Mouse (Mus musculus) spleen, postnatal 36 days (tissue): ENCODE results near the gene Podnl1.

Experiments used
- DNase-seq, 2 experiments: peaks; one replicate each; pipeline ENCODE4 v3.0.0; 2022; ENCODE audit warnings: low spot score in 2 of 2, mixed read lengths in 1 of 2

Gene Podnl1

DNA sequence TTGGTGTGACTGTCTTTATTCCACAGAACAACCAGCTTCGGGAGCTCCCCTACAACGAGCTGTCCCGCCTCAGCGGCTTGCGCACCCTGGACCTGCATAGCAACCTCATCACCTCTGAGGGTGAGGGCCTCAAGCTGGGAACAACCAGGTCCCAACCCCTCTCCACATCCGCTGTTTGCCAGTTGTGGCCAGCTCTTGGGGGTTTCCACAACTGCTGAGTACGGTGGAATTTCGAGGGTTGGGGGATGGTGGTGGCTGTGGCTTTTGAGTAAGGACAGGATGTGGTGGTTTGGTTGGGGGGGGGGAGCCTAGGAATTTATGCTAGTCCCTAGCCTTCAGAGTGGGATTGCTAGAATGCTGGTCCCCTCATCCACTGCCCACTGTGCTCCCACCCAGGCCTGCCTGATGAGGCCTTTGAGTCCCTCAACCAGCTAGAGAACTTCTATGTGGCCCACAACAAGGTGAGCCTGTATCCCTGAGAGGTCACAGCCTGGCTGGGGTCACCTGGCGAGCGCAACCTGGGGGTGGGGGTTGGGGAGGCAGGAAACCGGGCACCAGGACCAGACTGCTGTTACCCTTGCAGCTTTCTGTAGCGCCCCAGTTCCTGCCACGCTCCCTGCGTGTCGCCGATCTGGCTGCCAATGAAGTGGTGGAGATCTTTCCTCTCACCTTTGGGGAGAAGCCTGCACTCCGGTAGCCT, 1.6 kb downstream of the Podnl1 start:
- DNase-seq = peak; percentile 33 to 40

- DNase-seq = no peak
Observed at GRCm38 (mm10) chr8:84128277-84128676, 2.5 kb downstream of the Podnl1 start.

DNA sequence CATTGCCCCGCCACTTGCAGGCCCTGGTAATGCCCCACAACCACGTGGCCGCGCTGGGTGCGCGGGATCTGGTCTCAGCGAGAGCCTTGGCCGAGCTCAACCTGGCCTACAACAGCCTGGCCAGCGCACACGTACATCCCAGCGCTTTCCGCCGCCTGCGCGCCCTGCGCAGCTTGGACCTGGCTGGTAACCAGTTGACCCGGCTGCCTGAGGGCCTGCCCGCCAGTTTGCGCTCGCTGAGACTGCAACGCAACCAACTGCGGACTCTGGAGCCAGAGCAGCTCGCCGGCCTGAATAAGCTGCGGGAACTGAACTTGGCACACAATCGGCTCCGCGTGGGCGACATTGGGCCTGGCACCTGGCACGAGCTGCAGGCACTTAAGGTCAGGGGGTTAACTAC, 5.0 kb downstream of the Podnl1 start:
- DNase-seq = no peak

DNA sequence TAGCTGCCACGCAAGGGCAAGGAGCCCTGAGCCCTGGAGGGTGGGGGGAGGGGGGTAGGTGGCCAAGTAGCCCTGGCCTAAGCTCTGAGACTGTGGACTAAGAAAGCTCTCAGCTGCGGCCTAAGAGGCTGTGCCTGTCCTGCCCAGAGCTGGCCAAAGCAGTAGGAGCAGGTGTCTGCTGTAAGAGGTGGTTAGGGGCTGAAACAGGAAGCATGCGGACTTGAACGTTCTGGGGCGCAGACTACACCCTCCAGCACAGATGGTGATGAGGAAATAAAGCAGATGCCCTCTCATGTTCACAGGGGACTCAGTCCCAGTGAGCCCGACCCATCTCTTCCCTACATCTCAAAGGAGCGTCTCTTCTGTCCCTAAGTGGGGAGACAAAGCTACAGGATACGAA, 6.4 kb downstream of the Podnl1 start:
- DNase-seq = peak; percentile 23 to 25

DNA sequence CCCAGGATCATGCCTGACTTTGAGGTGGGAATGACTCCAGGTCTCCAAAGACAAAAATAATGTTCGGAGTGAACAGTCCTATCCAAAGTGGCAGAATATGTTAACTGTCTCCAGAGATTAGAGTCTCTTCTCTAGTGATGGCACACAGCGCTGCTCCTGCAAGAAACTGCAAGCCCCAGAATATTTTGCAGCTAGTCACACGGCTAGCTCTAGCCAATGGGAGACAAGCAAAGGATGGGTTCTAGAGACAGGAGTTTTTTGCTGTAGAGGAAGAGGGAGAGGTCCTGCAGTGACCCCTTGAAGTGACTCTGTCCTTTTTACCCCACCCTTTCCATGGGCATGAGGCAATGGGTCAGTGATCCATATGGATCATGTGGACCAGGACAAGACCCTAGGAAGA, 12.1 kb downstream of the Podnl1 start:
- DNase-seq = no peak

DNA sequence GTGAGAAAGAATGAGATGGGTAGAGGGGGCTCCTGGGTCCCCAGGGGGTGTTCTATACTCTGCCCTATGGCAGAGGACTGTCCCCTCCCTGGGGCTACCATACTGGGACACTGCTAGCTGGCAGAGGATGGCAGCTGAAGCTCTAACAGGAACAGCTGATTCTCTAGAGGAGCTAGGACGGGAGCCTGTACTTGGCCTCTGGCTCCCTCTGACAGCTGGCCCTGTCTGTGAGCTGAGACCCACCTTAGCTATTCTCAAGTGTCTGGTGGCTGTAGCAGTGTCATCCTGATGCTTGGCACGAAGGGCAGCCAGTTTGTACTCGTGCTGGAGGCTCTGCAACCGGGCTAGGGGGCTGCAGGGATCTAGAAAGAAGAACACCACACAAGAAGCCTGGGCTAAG, 15.0 kb downstream of the Podnl1 start:
- no peak for DNase-seq

- DNase-seq = no peak
Observed at GRCm38 (mm10) chr8:84144636-84145245, 19.0 kb downstream of the Podnl1 start.

DNA sequence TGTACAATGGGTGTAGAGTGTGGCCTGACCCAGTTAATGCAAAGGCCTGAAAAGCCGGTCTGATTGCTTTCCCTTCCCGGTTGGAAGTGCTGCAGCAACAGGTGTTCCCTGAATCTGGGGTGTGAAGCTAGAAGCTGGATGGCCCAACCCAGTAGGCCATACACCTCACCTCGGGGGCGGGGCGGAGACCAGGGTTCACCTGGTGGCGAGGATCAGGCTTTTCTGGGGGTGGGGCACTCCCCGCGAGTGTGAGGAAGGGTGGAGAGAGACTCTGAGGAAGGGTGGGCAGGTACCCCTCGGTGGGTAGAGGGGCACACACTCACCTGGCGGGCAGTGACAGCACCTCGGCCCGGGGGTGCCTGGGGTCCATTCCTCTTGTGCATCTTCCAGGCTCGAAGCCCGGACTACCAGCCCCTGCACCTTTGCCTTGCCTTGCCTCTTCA, 21.6 kb downstream of the Podnl1 start:
- no peak for DNase-seq

GRCm38 (mm10) chr8:84147769-84148530, 22.2 kb downstream of the Podnl1 start, which contains the start of the genes Cc2d1a and 4930432K21Rik:
Cc2d1a (minus strand) TSS chr8:84147936.
4930432K21Rik (plus strand) TSS chr8:84148025.
- DNase-seq = peak; percentile 94 to 96

DNA sequence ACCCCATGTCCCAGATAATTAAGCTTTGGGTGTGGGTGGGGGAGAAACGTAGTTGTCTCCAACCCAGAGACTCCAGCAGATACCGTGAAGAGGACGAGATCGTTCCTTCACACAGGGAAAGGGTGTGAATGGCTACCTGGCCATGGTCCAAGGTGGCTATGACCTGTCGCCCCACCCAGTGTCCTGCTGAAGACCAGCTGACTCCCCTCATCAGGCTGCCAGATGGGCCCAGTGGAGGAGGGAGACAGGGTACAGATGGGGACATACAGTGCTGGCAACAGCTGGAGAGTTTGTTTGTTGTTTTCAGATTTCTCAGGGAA, 22.7 kb downstream of the Podnl1 start:
- DNase-seq = no peak

- no peak for DNase-seq
Observed at GRCm38 (mm10) chr8:84149181-84149580, 23.4 kb downstream of the Podnl1 start.

- DNase-seq = no peak
Observed at GRCm38 (mm10) chr8:84157620-84158019, 31.8 kb downstream of the Podnl1 start.

DNA sequence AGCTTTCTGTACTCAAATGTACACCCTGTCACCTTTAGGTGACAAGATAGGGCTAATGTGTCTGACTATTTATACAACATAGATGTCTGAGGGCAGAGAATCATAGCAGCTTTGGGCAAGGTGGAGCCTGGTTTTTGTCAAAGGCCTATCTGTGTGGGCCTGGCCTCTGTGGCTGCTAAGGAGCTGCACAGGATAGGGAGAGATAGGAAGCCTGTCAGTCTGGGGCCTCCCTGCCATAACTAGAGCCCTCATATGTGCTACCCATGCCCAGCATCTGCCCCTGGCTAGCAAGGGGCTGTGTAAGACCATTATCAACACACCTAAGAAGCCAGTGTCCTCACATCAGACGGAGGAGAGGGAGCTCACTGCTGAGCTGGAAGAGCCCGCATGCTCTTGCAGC, 41.9 kb downstream of the Podnl1 start:
- no peak for DNase-seq

GRCm38 (mm10) chr8:84170096-84170495, 44.3 kb downstream of the Podnl1 start:
- DNase-seq = no peak

DNA sequence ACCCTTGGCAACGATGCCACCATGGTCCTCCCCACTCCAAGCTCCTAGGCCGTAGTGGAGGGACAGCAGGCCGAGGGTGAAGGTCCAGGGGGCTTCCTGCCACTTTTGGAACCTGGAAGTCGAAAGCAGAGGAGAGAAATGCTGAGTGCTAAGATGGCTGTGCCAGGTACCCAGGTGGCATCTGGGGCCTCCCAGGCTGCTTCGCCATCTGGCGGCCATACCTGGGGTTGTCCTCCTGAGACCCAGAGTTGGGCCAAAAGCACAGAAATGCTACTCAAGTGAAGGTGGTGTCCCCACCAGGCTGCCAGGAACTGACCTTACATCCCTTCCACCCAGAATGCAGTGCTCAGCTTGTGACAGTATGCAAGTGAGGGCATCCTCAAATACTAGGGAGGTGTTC, 48.1 kb downstream of the Podnl1 start:
- no peak for DNase-seq

- no peak for DNase-seq
Observed at GRCm38 (mm10) chr8:84176560-84176959, 50.8 kb downstream of the Podnl1 start.

DNA sequence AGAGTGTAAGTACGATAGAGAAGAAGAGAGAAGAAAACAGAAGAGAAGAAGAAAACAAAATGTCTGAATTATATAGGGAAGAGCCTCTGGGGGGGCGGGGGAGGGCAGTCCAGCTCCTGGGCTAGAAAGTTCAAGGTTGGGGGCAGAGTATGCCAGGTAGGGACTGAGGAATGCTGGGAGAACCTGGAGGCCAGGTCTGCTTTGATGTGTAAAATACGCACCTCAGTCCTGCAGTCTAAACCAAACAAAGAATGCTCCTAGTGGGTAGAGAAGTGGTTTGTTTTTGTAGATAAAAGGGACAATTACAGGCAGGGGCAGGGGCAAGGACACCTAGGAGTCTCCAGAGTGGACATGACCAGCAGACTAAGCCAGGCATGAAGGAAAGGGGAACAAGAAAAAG, 51.6 kb downstream of the Podnl1 start:
- no peak for DNase-seq

DNA sequence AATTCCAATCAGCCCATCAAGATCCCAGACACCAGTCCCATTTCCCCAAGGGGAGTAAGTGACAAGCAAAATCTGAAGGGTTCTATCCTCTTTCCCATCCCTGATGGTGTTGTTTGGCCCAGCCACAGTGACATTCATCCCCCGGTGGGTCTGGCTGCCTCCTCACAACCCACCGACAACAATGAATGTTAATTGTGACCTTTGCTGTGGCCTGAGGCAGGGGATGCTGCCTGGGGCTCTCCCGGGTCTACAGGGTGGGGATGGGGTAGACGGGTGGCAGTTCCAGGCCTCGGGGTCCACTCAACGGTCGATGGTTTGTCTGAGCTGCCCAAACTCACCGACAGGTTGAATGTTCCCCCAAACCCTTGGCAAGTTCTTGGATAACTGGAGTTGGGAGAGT, 52.8 kb downstream of the Podnl1 start:
- DNase-seq = no peak

GRCm38 (mm10) chr8:84179946-84180345, 54.2 kb downstream of the Podnl1 start:
- DNase-seq = no peak

- DNase-seq = no peak
Observed at GRCm38 (mm10) chr8:84180530-84181190, 54.9 kb downstream of the Podnl1 start.
